Mouse (Mus musculus) gonadal fat pad, adult 2 months (tissue): ENCODE measurements around the gene Pcbp4. TPM values are rescaled to one million over a fixed set of nuclear protein-coding genes. Genes with fewer than 3 reads are reported as not detected.
"Not testable (repeated sequence)": the region's sequence is repeated elsewhere in the genome, so short reads cannot be mapped to it uniquely, and the experiment has no call there.

Experiments used
- DNase-seq: peaks from one replicate; pipeline ENCODE4 v3.0.0-alpha.2; 2012; ENCODE audit warnings: low read depth
- polyA plus RNA-seq: library from polyadenylated mRNA; depleted of rRNA; stranded (reverse); fragments of >200 nt; gene quantifications from 2 replicates; pipeline ENCODE4 v1.2.3, GENCODE M21; 2012; rRNA removed

Gene Pcbp4
- polyA plus RNA-seq, 1 experiment, result 53.6 TPM

- DNase-seq, result no peak
Measured at GRCm38 (mm10) chr9:106480541-106480940, 27.4 kb downstream of the Pcbp4 start.

DNA sequence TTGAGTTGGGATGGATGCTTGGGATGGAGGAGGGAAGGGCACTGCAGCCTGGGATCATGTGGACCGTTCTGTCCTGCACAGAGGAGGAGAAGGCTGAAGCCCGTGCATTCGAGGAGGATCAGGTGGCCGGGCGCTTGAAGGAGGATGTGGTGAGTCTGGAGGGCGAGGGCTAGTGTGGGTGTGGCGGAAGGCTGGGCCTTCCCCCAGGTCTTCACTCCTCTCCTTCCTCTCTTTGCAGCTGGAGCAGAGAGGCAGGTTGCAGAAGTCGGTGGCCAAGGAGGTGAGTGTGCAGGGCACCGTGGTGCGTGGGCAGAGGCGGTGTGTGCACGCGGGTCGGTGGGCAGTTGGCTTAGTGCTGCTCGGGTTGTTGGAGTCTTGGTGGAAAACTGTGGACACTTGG is 28.0 kb downstream of the Pcbp4 start:
- DNase-seq, result no peak

DNA sequence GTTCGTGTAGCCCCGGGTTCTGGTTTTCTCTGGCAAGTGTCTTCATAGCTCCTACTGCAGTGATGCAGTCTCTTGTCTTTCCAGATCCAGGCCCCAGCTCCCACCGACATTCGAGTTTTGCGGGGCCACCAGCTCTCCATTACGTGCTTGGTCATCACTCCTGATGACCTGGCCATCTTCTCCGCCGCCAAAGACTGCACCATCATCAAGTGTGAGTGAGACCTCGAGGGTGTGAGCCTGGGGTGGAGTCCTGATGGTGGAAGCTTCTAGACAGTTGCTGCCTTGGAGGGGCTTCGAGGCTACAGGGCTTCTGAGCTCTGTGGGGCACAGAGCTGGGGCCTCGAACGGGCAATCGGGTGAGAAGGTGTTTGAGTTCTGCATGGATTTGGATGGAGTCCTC is 28.6 kb downstream of the Pcbp4 start:
- no peak for DNase-seq

DNA sequence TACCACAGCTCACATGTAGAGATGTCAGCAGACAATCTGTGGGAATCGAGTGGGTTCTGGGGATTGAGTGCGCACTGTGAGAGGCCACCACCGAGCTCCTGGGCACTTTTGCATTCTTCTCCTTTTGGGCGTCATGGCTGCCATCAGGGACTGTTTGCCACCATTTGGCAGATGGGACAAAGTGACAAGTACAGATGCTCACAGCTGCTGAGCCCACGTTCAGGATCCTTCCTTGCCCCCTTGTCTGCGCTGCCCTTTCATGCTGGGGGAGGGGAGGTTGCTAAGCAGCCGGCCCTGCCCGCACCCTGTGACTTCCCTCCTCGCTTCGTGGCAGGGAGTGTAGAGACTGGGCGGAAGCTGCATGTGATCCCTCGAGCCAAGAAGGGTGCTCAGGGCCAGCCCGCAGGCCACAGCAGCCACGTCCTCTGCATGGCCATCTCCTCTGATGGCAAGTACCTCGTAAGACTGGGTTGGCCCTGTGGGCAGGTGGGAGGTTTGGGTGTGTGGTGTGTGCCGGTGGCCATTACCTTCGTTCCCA is 29.6 kb downstream of the Pcbp4 start:
- no peak for DNase-seq

DNA sequence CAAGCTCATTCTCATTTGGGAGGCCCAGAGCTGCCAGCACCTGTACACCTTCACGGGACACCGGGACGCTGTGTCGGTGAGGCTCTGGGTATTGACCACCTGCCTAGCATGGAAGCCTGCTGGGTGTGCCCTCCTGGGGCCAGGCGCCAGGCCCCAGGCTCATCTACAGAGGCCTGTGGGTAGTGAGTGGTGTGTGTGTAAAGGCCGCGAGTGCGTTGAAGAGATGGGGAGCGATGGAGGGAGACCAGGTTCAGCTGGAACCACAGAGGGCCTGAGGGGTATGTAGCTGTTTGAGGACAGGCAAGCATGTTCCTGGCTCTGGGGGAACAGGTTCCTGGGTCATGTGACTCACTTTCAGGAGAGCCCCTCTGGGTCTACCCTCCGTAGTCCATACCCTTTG is 30.0 kb downstream of the Pcbp4 start:
- no peak for DNase-seq

DNA sequence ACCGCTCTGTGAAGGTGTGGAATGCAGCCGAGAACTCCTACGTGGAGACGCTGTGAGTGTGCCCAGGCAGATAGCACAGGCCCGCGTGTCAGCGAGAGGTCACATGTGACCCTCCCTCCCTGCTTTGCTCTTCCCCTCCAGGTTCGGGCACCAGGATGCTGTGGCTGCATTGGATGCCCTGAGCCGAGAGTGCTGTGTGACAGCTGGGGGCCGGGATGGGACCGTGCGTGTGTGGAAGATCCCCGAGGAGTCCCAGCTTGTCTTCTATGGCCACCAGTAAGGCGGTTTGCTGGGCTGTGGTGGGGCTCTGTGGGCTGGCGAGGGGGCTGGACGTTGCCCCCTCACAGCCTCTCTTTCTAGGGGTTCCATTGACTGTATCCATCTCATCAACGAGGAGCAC is 30.5 kb downstream of the Pcbp4 start:
- DNase-seq, result no peak

GRCm38 (mm10) chr9:106485076-106485475 is 32.0 kb downstream of the Pcbp4 start:
- DNase-seq, result no peak

DNA sequence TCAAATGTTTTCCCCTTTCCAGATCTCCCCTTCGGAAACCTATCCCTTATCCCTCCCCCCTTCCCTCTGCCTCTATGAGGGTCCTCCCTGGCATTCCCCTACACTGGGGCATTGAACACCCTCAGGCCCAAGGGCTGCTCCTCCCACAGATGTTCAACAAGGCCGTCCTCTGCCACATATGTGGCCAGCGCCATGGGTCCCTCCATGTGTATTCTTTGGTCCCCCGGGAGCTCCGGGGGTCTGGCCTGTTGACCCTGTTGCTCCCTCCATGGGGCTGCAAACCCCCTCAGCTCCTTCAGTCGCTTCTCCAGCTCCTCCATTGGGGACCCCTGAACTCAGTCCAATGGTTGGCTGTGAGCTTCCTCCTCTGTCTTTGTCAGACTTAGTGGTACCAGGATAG is 34.5 kb downstream of the Pcbp4 start:
- DNase-seq, result not testable (repeated sequence)

GRCm38 (mm10) chr9:106499667-106500066 is 46.6 kb downstream of the Pcbp4 start, which contains the start of gene Iqcf1:
Iqcf1 (plus strand) TSS chr9:106499967.
- no peak for DNase-seq

DNA sequence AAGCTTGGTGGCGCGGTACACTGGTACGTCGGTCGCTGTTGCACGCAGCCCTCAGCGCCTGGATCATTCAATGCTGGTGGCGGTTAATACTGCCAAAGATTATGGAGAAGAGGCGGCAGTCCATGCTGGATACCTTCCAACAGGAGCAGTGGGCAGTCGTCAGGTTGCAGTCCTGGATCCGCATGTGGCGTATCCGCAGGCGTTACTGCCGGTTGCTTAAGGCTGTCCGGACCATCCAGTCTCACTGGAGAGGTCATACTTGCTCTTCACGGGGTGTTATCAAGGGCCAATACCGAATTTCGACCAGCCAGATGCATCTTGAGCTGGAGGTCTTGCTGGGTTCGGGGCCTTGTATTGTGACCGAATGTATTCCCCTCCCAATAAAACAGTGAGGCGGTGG is 48.8 kb downstream of the Pcbp4 start:
- DNase-seq, result no peak

GRCm38 (mm10) chr9:106504246-106504645 is 51.2 kb downstream of the Pcbp4 start:
- no peak for DNase-seq

- DNase-seq, result no peak
Measured at GRCm38 (mm10) chr9:106509356-106509755, 56.3 kb downstream of the Pcbp4 start.

GRCm38 (mm10) chr9:106512729-106513450 is 59.8 kb downstream of the Pcbp4 start:
- DNase-seq, result no peak

DNA sequence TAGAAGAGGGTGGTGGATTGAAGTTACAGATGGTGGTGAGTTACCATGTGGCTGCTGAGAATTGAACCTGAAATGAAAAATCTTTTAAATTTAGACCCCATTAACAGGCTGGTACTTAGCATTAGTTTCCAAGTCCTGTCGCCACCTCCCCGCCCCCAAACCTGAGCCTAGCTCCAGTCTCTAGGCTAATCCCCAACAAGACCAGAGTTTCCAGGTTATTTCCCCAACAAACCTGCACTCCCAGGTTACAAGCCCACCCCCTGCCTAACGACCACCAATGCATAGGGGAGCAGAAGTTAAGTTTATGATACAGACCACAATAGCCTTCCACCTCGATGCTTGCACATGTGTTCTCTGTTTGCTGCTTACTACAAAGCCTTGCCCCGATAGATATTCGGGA is 60.5 kb downstream of the Pcbp4 start:
- DNase-seq, result no peak

Other genes with a start within 250 kb of the Pcbp4 start
- gene Tlr9, start 230.7 kb upstream of the Pcbp4 start, polyA plus RNA-seq, result 4.0 and 5.2 TPM in 2 replicates
- 203 and 204 TPM in 2 replicates for gene Alas1, start 204.6 kb upstream of the Pcbp4 start, polyA plus RNA-seq
- 5.4 and 5.6 TPM in 2 replicates for gene Poc1a, start 172.2 kb upstream of the Pcbp4 start, polyA plus RNA-seq
- gene Dusp7, start 84.7 kb upstream of the Pcbp4 start, polyA plus RNA-seq, result 43.8 and 53.6 TPM in 2 replicates
- gene Rpl29, start 23.8 kb upstream of the Pcbp4 start, polyA plus RNA-seq, result 567 and 580 TPM in 2 replicates
- gene Acy1, start 15.0 kb upstream of the Pcbp4 start, polyA plus RNA-seq, result 14.1 and 18.7 TPM in 2 replicates
- 133 and 140 TPM in 2 replicates for gene Abhd14b, start 5.8 kb upstream of the Pcbp4 start, polyA plus RNA-seq
- gene Abhd14a, start 5.6 kb upstream of the Pcbp4 start, polyA plus RNA-seq, result 26.9 and 36.5 TPM in 2 replicates
- 0.35 and 0.36 TPM in 2 replicates for gene Gpr62, start 12.6 kb downstream of the Pcbp4 start, polyA plus RNA-seq
- 21.8 and 27.9 TPM in 2 replicates for gene Rrp9, start 22.7 kb downstream of the Pcbp4 start, polyA plus RNA-seq
- gene Parp3, start 23.7 kb downstream of the Pcbp4 start, polyA plus RNA-seq, result 60.9 and 103 TPM in 2 replicates
- 1.6 and 3.0 TPM in 2 replicates for gene Iqcf1, start 46.7 kb downstream of the Pcbp4 start, polyA plus RNA-seq
- 1.8 and 2.1 TPM in 2 replicates for gene Iqcf5, start 61.3 kb downstream of the Pcbp4 start, polyA plus RNA-seq
- gene Iqcf3, start 108.3 kb downstream of the Pcbp4 start, polyA plus RNA-seq, result 2.6 and 4.1 TPM in 2 replicates
- 0.89 and 1.3 TPM in 2 replicates for gene Iqcf4, start 117.7 kb downstream of the Pcbp4 start, polyA plus RNA-seq
- 0.41 TPM in 1 of 2 replicates, not detected in the other for gene Iqcf6, start 173.3 kb downstream of the Pcbp4 start, polyA plus RNA-seq
- gene Grm2, start 202.8 kb downstream of the Pcbp4 start, polyA plus RNA-seq, result not detected in 2 replicates
- gene Tex264, start 232.6 kb downstream of the Pcbp4 start, polyA plus RNA-seq, result 103 and 126 TPM in 2 replicates